Mouse (Mus musculus) lung, postnatal 10 days (tissue): ENCODE measurements around the gene Scube1.
A peak's percentile ranks its signal among the peaks of the same experiment; 100 is the strongest.

Source experiments
- DNase-seq: peaks from one replicate; pipeline ENCODE4 v3.0.0; 2021

The Scube1 gene

GRCm38 (mm10) chr15:83664722-83665121, 60.1 kb downstream of the Scube1 start:
- DNase-seq, result peak; percentile 79

GRCm38 (mm10) chr15:83663066-83663465, 61.8 kb downstream of the Scube1 start:
- no peak for DNase-seq

GRCm38 (mm10) chr15:83662106-83662505, 62.7 kb downstream of the Scube1 start:
- no peak for DNase-seq

- DNase-seq, result no peak
These were observed 82.3 kb downstream of the Scube1 start for GRCm38 (mm10) chr15:83642518-83642917.

- no peak for DNase-seq
These were observed 84.6 kb downstream of the Scube1 start for GRCm38 (mm10) chr15:83640208-83640607.

GRCm38 (mm10) chr15:83639160-83639559, 85.7 kb downstream of the Scube1 start:
- DNase-seq, result peak; percentile 65

- no peak for DNase-seq
These were observed 86.5 kb downstream of the Scube1 start for GRCm38 (mm10) chr15:83638196-83638899.

- DNase-seq, result no peak
These were observed 88.1 kb downstream of the Scube1 start for GRCm38 (mm10) chr15:83636759-83637158.

- DNase-seq, result no peak
These were observed 89.6 kb downstream of the Scube1 start for GRCm38 (mm10) chr15:83635251-83635650.

GRCm38 (mm10) chr15:83634076-83634475, 90.7 kb downstream of the Scube1 start:
- DNase-seq, result no peak

GRCm38 (mm10) chr15:83631071-83631470, 93.8 kb downstream of the Scube1 start:
- DNase-seq, result no peak

- DNase-seq, result no peak
These were observed 95.1 kb downstream of the Scube1 start for GRCm38 (mm10) chr15:83629716-83630115.

GRCm38 (mm10) chr15:83626142-83626645, 98.6 kb downstream of the Scube1 start:
- no peak for DNase-seq

GRCm38 (mm10) chr15:83615245-83615644, 109.6 kb downstream of the Scube1 start:
- DNase-seq, result no peak

GRCm38 (mm10) chr15:83607115-83607802, 117.6 kb downstream of the Scube1 start:
- DNase-seq, result peak; percentile 87

- no peak for DNase-seq
These were observed 118.1 kb downstream of the Scube1 start for GRCm38 (mm10) chr15:83606700-83607099.

- no peak for DNase-seq
These were observed 118.6 kb downstream of the Scube1 start for GRCm38 (mm10) chr15:83606216-83606615.

GRCm38 (mm10) chr15:83603426-83603825, 121.4 kb downstream of the Scube1 start:
- DNase-seq, result no peak

- DNase-seq, result no peak
These were observed 121.8 kb downstream of the Scube1 start for GRCm38 (mm10) chr15:83603046-83603396.

- DNase-seq, result peak; percentile 76
These were observed 122.3 kb downstream of the Scube1 start for GRCm38 (mm10) chr15:83602372-83603045.

GRCm38 (mm10) chr15:83601185-83601584, 123.6 kb downstream of the Scube1 start:
- DNase-seq, result no peak

GRCm38 (mm10) chr15:83596833-83597232, 128.0 kb downstream of the Scube1 start:
- DNase-seq, result no peak

GRCm38 (mm10) chr15:83595364-83595711, 129.5 kb downstream of the Scube1 start:
- no peak for DNase-seq
